Mouse (Mus musculus): ENCODE results near the gene Lamb1. TPM values are rescaled to one million over a fixed set of nuclear protein-coding genes. Genes with fewer than 3 reads are reported as not detected.

The Lamb1 gene
- polyA plus RNA-seq, 1 experiment from 2014 or later, result 118 TPM

GRCm38 (mm10) chr12:31311671-31312265 lies 46.7 kb downstream of the Lamb1 start:
- Histone ChIP-seq H3K4me2 (no peak overlapping the region), H3K9ac (no peak overlapping the region), H3K27ac (ENCODE audit: low read depth) (no peak overlapping the region), H3K4me3 (ENCODE audit: low read depth, low read length) (no peak overlapping the region), H3K27me3 (ENCODE audit: insufficient read depth, low read length) (no peaks in the 10 kb centered on the region), H3K36me3 (ENCODE audit: insufficient read depth) (peaks cover 99% of the 10 kb centered on the region), H3K9me3 (ENCODE audit: low read depth, low read length) (no peaks in the 10 kb centered on the region), H3K4me1 (ENCODE audit: insufficient read depth) (no peaks in the 10 kb centered on the region)
- ATAC-seq (ENCODE audit: insufficient read depth) (no peak), DNase-seq (no peak)
- WGBS, result 76% methylated on average over 9 of the region's 9 CpGs
- no peak for TF ChIP-seq CTCF (IDR thresholded peaks at IDR 0.05; ENCODE audit: low read depth)

- DNase-seq (no peak), ATAC-seq (ENCODE audit: insufficient read depth) (no peak)
- H3K36me3 ChIP-seq (ENCODE audit: insufficient read depth), result peaks cover 98% of the 10 kb centered on the region
- H3K4me1 ChIP-seq (ENCODE audit: insufficient read depth), result no peaks in the 10 kb centered on the region
- WGBS, result 85% methylated on average over 5 of the region's 5 CpGs
- no peak overlapping the region for H3K4me2 ChIP-seq
- H3K27me3 ChIP-seq (ENCODE audit: insufficient read depth, low read length), result no peaks in the 10 kb centered on the region
- no peak overlapping the region for H3K9ac ChIP-seq
- H3K27ac ChIP-seq (ENCODE audit: low read depth), result no peak overlapping the region
- H3K9me3 ChIP-seq (ENCODE audit: low read depth, low read length), result no peaks in the 10 kb centered on the region
- no peak for TF ChIP-seq CTCF (IDR thresholded peaks at IDR 0.05; ENCODE audit: low read depth)
- no peak overlapping the region for H3K4me3 ChIP-seq (ENCODE audit: low read depth, low read length)
Observed at GRCm38 (mm10) chr12:31312281-31312680, 47.2 kb downstream of the Lamb1 start.

GRCm38 (mm10) chr12:31313136-31313535 lies 48.1 kb downstream of the Lamb1 start:
- no peaks in the 10 kb centered on the region for H3K9me3 ChIP-seq (ENCODE audit: low read depth, low read length)
- TF ChIP-seq CTCF (IDR thresholded peaks at IDR 0.05; ENCODE audit: low read depth), result no peak
- no peak for ATAC-seq (ENCODE audit: insufficient read depth)
- no peak overlapping the region for H3K27ac ChIP-seq (ENCODE audit: low read depth)
- WGBS, result 95% methylated on average over 4 of the region's 4 CpGs
- no peak overlapping the region for H3K4me2 ChIP-seq
- H3K9ac ChIP-seq, result no peak overlapping the region
- no peaks in the 10 kb centered on the region for H3K27me3 ChIP-seq (ENCODE audit: insufficient read depth, low read length)
- H3K4me3 ChIP-seq (ENCODE audit: low read depth, low read length), result no peak overlapping the region
- H3K4me1 ChIP-seq (ENCODE audit: insufficient read depth), result no peaks in the 10 kb centered on the region
- peaks cover 98% of the 10 kb centered on the region for H3K36me3 ChIP-seq (ENCODE audit: insufficient read depth)
- DNase-seq, result no peak

GRCm38 (mm10) chr12:31314310-31314709 lies 49.3 kb downstream of the Lamb1 start:
- Histone ChIP-seq H3K36me3 (ENCODE audit: insufficient read depth) (peaks cover 99% of the 10 kb centered on the region), H3K4me2 (no peak overlapping the region), H3K4me3 (ENCODE audit: low read depth, low read length) (no peak overlapping the region), H3K4me1 (ENCODE audit: insufficient read depth) (no peaks in the 10 kb centered on the region), H3K27ac (ENCODE audit: low read depth) (no peak overlapping the region), H3K9ac (no peak overlapping the region), H3K9me3 (ENCODE audit: low read depth, low read length) (no peaks in the 10 kb centered on the region), H3K27me3 (ENCODE audit: insufficient read depth, low read length) (no peaks in the 10 kb centered on the region)
- 95% methylated on average over 7 of the region's 7 CpGs for WGBS
- no peak for TF ChIP-seq CTCF (IDR thresholded peaks at IDR 0.05; ENCODE audit: low read depth)
- ATAC-seq (ENCODE audit: insufficient read depth), result no peak
- DNase-seq, result no peak

- H3K27ac ChIP-seq (ENCODE audit: low read depth), result no peak overlapping the region
- ATAC-seq (ENCODE audit: insufficient read depth) (no peak), DNase-seq (no peak)
- no peak overlapping the region for H3K4me3 ChIP-seq (ENCODE audit: low read depth, low read length)
- H3K4me2 ChIP-seq, result no peak overlapping the region
- H3K9ac ChIP-seq, result no peak overlapping the region
- no peaks in the 10 kb centered on the region for H3K27me3 ChIP-seq (ENCODE audit: insufficient read depth, low read length)
- TF ChIP-seq CTCF (IDR thresholded peaks at IDR 0.05; ENCODE audit: low read depth), result no peak
- no peaks in the 10 kb centered on the region for H3K9me3 ChIP-seq (ENCODE audit: low read depth, low read length)
- no peaks in the 10 kb centered on the region for H3K4me1 ChIP-seq (ENCODE audit: insufficient read depth)
- peaks cover 99% of the 10 kb centered on the region for H3K36me3 ChIP-seq (ENCODE audit: insufficient read depth)
- 70% methylated on average over 6 of the region's 6 CpGs for WGBS
Observed at GRCm38 (mm10) chr12:31315961-31316360, 50.9 kb downstream of the Lamb1 start.

- ATAC-seq (ENCODE audit: insufficient read depth) (peak; percentile 17; the same call in 1 of the 2 replicates), DNase-seq (no peak)
- no peaks in the 10 kb centered on the region for H3K9me3 ChIP-seq (ENCODE audit: low read depth, low read length)
- no peak overlapping the region for H3K9ac ChIP-seq
- TF ChIP-seq CTCF (IDR thresholded peaks at IDR 0.05; ENCODE audit: low read depth), result no peak
- no peak overlapping the region for H3K27ac ChIP-seq (ENCODE audit: low read depth)
- H3K4me3 ChIP-seq (ENCODE audit: low read depth, low read length), result no peak overlapping the region
- WGBS, result 84% methylated on average over 7 of the region's 7 CpGs
- H3K4me2 ChIP-seq, result no peak overlapping the region
- no peaks in the 10 kb centered on the region for H3K27me3 ChIP-seq (ENCODE audit: insufficient read depth, low read length)
- H3K36me3 ChIP-seq (ENCODE audit: insufficient read depth), result peaks cover 99% of the 10 kb centered on the region
- no peaks in the 10 kb centered on the region for H3K4me1 ChIP-seq (ENCODE audit: insufficient read depth)
Observed at GRCm38 (mm10) chr12:31317670-31318408, 52.8 kb downstream of the Lamb1 start.

- peak; percentile 60; the same call in 1 of the 2 replicates for ATAC-seq (ENCODE audit: insufficient read depth)
- peak; percentile 66 for DNase-seq
- 72% methylated on average over 10 of the region's 10 CpGs for WGBS
Observed at GRCm38 (mm10) chr12:31318409-31318963, 53.5 kb downstream of the Lamb1 start.

More at GRCm38 (mm10) chr12:31318409-31318963, 53.5 kb downstream of the Lamb1 start:
- Histone ChIP-seq H3K9me3 (ENCODE audit: low read depth, low read length) (no peaks in the 10 kb centered on the region), H3K4me1 (ENCODE audit: insufficient read depth) (no peaks in the 10 kb centered on the region), H3K27ac (ENCODE audit: low read depth) (peak overlapping the region; percentile 30; the same call in 1 of the 2 replicates), H3K9ac (no peak overlapping the region), H3K27me3 (ENCODE audit: insufficient read depth, low read length) (no peaks in the 10 kb centered on the region), H3K4me2 (no peak overlapping the region), H3K4me3 (ENCODE audit: low read depth, low read length) (no peak overlapping the region), H3K36me3 (ENCODE audit: insufficient read depth) (peaks cover 99% of the 10 kb centered on the region)
- TF ChIP-seq CTCF (IDR thresholded peaks at IDR 0.05; ENCODE audit: low read depth), result no peak

All from lung, embryonic 14.5 days (tissue).